Mouse (Mus musculus) limb, embryonic 15.5 days (tissue): ENCODE data around the gene Gm20826. TPM values are rescaled to one million over a fixed set of nuclear protein-coding genes. Genes with fewer than 3 reads are reported as not detected.
"Not testable (repeated sequence)": the region's sequence is repeated elsewhere in the genome, so short reads cannot be mapped to it uniquely, and the experiment has no call there.

Experiments used
- ATAC-seq: fragments of 200-750 bp; cut with Nextera tagmentation; 2 replicates; pipeline ENCODE4 v1.8.0; 2017; ENCODE audit warnings: low read depth, moderate TSS enrichment; ENCODE audit not compliant: insufficient number of reproducible peaks, low FRiP score, low TSS enrichment
- H3K27ac ChIP-seq: fragments of 300-500 bp; sonication (generic); 2 replicates; pipeline ENCODE4 v1.5.1; 2015; ENCODE audit warnings: moderate library complexity, mild to moderate bottlenecking, inconsistent platforms
- H3K27me3 ChIP-seq: fragments of 300-500 bp; sonication (generic); 2 replicates; pipeline ENCODE4 v1.6.1; 2015; ENCODE audit warnings: inconsistent platforms
- H3K36me3 ChIP-seq: fragments of 300-500 bp; sonication (generic); 2 replicates; pipeline ENCODE4 v1.6.1; 2015; ENCODE audit warnings: inconsistent platforms
- H3K4me1 ChIP-seq: fragments of 300-500 bp; sonication (generic); 2 replicates; pipeline ENCODE4 v1.6.1; 2015; ENCODE audit warnings: inconsistent platforms
- H3K4me2 ChIP-seq: fragments of 300-500 bp; sonication (generic); 2 replicates; pipeline ENCODE4 v1.6.1; 2015; ENCODE audit warnings: mild to moderate bottlenecking, inconsistent platforms
- H3K4me3 ChIP-seq: fragments of 300-500 bp; sonication (generic); 2 replicates; pipeline ENCODE4 v1.5.1; 2015; ENCODE audit warnings: mild to moderate bottlenecking, inconsistent platforms
- H3K9ac ChIP-seq: fragments of 300-500 bp; sonication (generic); 2 replicates; pipeline ENCODE4 v1.6.1; 2015; ENCODE audit warnings: inconsistent platforms
- H3K9me3 ChIP-seq: fragments of 300-500 bp; sonication (generic); 2 replicates; pipeline ENCODE4 v1.6.1; 2016; ENCODE audit warnings: inconsistent platforms
- WGBS: fragments of 180-500 bp; shearing (Covaris S2); methylation state at CpG from one replicate; pipeline ENCODE4 v1.1.7; 2015; 5-methylcytosine and 5-hydroxymethylcytosine counted together
- polyA plus RNA-seq: library from polyadenylated mRNA; unstranded; fragments of >200 nt; fragmentation: Nextera tagmentation; extraction: Ambion mirVana; gene quantifications from 2 replicates; pipeline ENCODE4 v1.2.1, GENCODE M21; 2015

Gene Gm20826
- not detected in 2 replicates for polyA plus RNA-seq

GRCm38 (mm10) chrY:7638389-7638788 lies at the start of gene Gm20826:
Gm20826 (minus strand) TSS chrY:7638489.
- not testable (repeated sequence) for H3K9ac ChIP-seq, H3K4me3 ChIP-seq, H3K27me3 ChIP-seq, H3K27ac ChIP-seq, H3K4me1 ChIP-seq, ATAC-seq, H3K9me3 ChIP-seq, H3K4me2 ChIP-seq, H3K36me3 ChIP-seq
- no CpG with 5 or more reads among the region's 3 CpGs for WGBS

Other genes starting within 250 kb of the Gm20826 start
- not detected in 2 replicates for gene Gm21788, start 233.5 kb downstream of the Gm20826 start, polyA plus RNA-seq
- not detected in 2 replicates for gene Gm28576, start 84.5 kb upstream of the Gm20826 start, polyA plus RNA-seq